Mouse (Mus musculus) layer of hippocampus, adult 2 months (tissue): ENCODE data around the gene Eya2. TPM values are rescaled to one million over a fixed set of nuclear protein-coding genes. Genes with fewer than 3 reads are reported as not detected.

Experiments used
- DNase-seq, 2 experiments: peaks; one replicate each; pipeline ENCODE4 v3.0.0; 2022; ENCODE audit warnings: low spot score in 2 of 2
- H3K27ac ChIP-seq: fragments of 200-600 bp; 2 replicates; pipeline ENCODE4 v1.8.1; 2022
- H3K4me3 ChIP-seq: fragments of 200-600 bp; 2 replicates; pipeline ENCODE4 v1.8.1; 2022; ENCODE audit warnings: mild to moderate bottlenecking
- CTCF ChIP-seq: fragments of 200-600 bp; conservative IDR thresholded peaks from 2 replicates; pipeline ENCODE4 v1.8.1; 2022; ENCODE audit warnings: antibody characterized with exemption, mild to moderate bottlenecking, moderate library complexity
- total RNA-seq, 2 experiments: library from RNA; stranded (reverse); gene quantifications; 2 replicates each; pipeline ENCODE4 v1.2.3; 2021

Eya2 gene
- total RNA-seq, 2 experiments from 2014 or later, result 2.0 to 2.9 TPM

GRCm38 (mm10) chr2:165641909-165642505, 47.2 kb downstream of the Eya2 start:
- Histone ChIP-seq H3K4me3 (no peak overlapping the region), H3K27ac (no peak overlapping the region)
- no peak for TF ChIP-seq CTCF
- DNase-seq, result no peak

- no peak overlapping the region for H3K27ac ChIP-seq
- no peak overlapping the region for H3K4me3 ChIP-seq
- TF ChIP-seq CTCF, result no peak
- DNase-seq, result no peak
Measured at GRCm38 (mm10) chr2:165643596-165643995, 48.8 kb downstream of the Eya2 start.

GRCm38 (mm10) chr2:165644057-165644456, 49.2 kb downstream of the Eya2 start:
- no peak for DNase-seq
- H3K4me3 ChIP-seq, result no peak overlapping the region
- no peak overlapping the region for H3K27ac ChIP-seq
- no peak for TF ChIP-seq CTCF

GRCm38 (mm10) chr2:165651031-165651430, 56.2 kb downstream of the Eya2 start:
- TF ChIP-seq CTCF, result no peak
- no peak for DNase-seq
- no peak overlapping the region for H3K4me3 ChIP-seq
- H3K27ac ChIP-seq, result no peak overlapping the region

- no peak overlapping the region for H3K27ac ChIP-seq
- H3K4me3 ChIP-seq, result no peak overlapping the region
- no peak for DNase-seq
- TF ChIP-seq CTCF, result no peak
Measured at GRCm38 (mm10) chr2:165652281-165652680, 57.4 kb downstream of the Eya2 start.

GRCm38 (mm10) chr2:165653001-165653921, 58.4 kb downstream of the Eya2 start:
- no peak for DNase-seq
- Histone ChIP-seq H3K4me3 (no peak overlapping the region), H3K27ac (no peak overlapping the region)
- no peak for TF ChIP-seq CTCF

GRCm38 (mm10) chr2:165654151-165654550, 59.3 kb downstream of the Eya2 start:
- Histone ChIP-seq H3K4me3 (no peak overlapping the region), H3K27ac (no peak overlapping the region)
- no peak for DNase-seq
- no peak for TF ChIP-seq CTCF

GRCm38 (mm10) chr2:165654696-165655491, 60.1 kb downstream of the Eya2 start:
- TF ChIP-seq CTCF, result no peak
- no peak overlapping the region for H3K27ac ChIP-seq
- no peak overlapping the region for H3K4me3 ChIP-seq
- DNase-seq, result no peak

GRCm38 (mm10) chr2:165656541-165656940, 61.7 kb downstream of the Eya2 start:
- TF ChIP-seq CTCF, result no peak
- Histone ChIP-seq H3K4me3 (no peak overlapping the region), H3K27ac (no peak overlapping the region)
- no peak for DNase-seq

- DNase-seq, result no peak
- no peak overlapping the region for H3K27ac ChIP-seq
- no peak for TF ChIP-seq CTCF
- H3K4me3 ChIP-seq, result no peak overlapping the region
Measured at GRCm38 (mm10) chr2:165656956-165657355, 62.1 kb downstream of the Eya2 start.

GRCm38 (mm10) chr2:165659552-165659951, 64.7 kb downstream of the Eya2 start:
- no peak for TF ChIP-seq CTCF
- Histone ChIP-seq H3K27ac (no peak overlapping the region), H3K4me3 (no peak overlapping the region)
- no peak for DNase-seq

GRCm38 (mm10) chr2:165663266-165663665, 68.4 kb downstream of the Eya2 start:
- DNase-seq, result no peak
- TF ChIP-seq CTCF, result no peak
- no peak overlapping the region for H3K4me3 ChIP-seq
- no peak overlapping the region for H3K27ac ChIP-seq

GRCm38 (mm10) chr2:165664648-165665047, 69.8 kb downstream of the Eya2 start:
- Histone ChIP-seq H3K27ac (no peak overlapping the region), H3K4me3 (no peak overlapping the region)
- TF ChIP-seq CTCF, result no peak
- DNase-seq, result no peak
